Mouse (Mus musculus): ENCODE results near the gene Capns1. TPM values are rescaled to one million over a fixed set of nuclear protein-coding genes. Genes with fewer than 3 reads are reported as not detected.
"Not testable (repeated sequence)": the region's sequence is repeated elsewhere in the genome, so short reads cannot be mapped to it uniquely, and the experiment has no call there.

The Capns1 gene
- total and polyA plus RNA-seq, 3 experiments = 274 to 826 (median 315) TPM

- intact Hi-C loops (cut with DNase I) = no loop called here
- H3K36me3 ChIP-seq (ENCODE audit: control insufficient read depth, insufficient read depth, low read length) = peaks cover 4% of the 10 kb centered on the region
- H3K27me3 ChIP-seq (ENCODE audit: control insufficient read depth, insufficient read depth, low read length) = no peaks in the 10 kb centered on the region
- no peak overlapping the region for H3K4me3 ChIP-seq
- 0 out of 2 replicates have a peak, but pooled peaks have one; percentile 38 for TF ChIP-seq EP300 (IDR thresholded peaks at IDR 0.05; ENCODE audit: insufficient read depth, low read depth, low read length)
- no peak; the same call in 1 of the 2 replicates for TF ChIP-seq POLR2A (IDR thresholded peaks at IDR 0.05; ENCODE audit: insufficient read depth, low read depth, low read length)
- TF ChIP-seq CTCF (IDR thresholded peaks at IDR 0.05) = no peak
- H3K79me2 ChIP-seq (replicated peaks; ENCODE audit: control insufficient read depth, insufficient read depth, low read length) = no peaks in the 10 kb centered on the region
- peaks cover 3% of the 10 kb centered on the region for H3K4me1 ChIP-seq (ENCODE audit: control insufficient read depth, insufficient read depth, low read length)
- no peak for DNase-seq
- H3K27ac ChIP-seq = no peak overlapping the region
- no peak overlapping the region for H3K9ac ChIP-seq (ENCODE audit: low read depth, low read length)
- WGBS = 63% methylated on average over 12 of the region's 12 CpGs
These were observed 10.1 kb downstream of the Capns1 start for GRCm38 (mm10) chr7:30188344-30189115.

DNA sequence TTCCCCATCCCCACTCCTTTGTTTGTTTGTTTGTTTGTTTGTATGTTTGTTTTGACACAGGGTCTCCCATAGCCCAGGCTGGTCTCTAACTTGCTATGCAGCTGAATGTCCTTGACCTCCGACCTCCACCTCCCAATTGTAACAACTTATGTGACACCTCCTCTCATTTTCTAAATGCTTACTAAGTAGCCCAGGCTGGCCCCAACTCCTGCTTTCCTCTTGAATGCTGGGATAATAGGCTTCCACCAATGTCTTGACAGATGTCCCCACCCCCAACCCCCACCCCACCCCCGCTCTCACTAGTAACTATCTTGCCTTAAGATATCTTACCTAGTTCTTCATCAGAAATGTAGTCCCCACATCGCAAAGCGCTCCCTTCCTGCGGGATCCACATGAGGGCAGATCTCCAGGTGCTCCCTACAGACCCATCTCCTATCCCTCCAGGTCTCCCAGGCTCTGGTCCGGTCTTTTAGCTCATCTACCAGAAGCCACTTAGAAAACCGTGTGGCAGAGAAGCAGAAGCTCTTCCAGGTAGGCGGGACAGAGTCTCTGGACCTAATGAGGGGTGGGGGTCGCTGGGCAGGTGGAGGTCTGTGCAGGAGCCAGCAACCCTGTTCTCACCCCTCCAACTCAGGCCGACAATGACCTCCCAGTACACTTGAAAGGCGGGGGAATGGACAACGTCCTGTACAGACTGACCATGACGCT, 13.8 kb downstream of the Capns1 start:
- H3K9ac ChIP-seq (ENCODE audit: low read depth, low read length) = peak overlapping the region; percentile 86
- TF ChIP-seq CTCF (IDR thresholded peaks at IDR 0.05) (no peak), EP300 (IDR thresholded peaks at IDR 0.05; ENCODE audit: insufficient read depth, low read depth, low read length) (no peak), POLR2A (IDR thresholded peaks at IDR 0.05; ENCODE audit: insufficient read depth, low read depth, low read length) (no peak)
- H3K4me1 ChIP-seq (ENCODE audit: control insufficient read depth, insufficient read depth, low read length) = peaks cover 2% of the 10 kb centered on the region; the same call in 1 of the 2 replicates
- no peaks in the 10 kb centered on the region for H3K36me3 ChIP-seq (ENCODE audit: control insufficient read depth, insufficient read depth, low read length)
- no peaks in the 10 kb centered on the region for H3K27me3 ChIP-seq (ENCODE audit: control insufficient read depth, insufficient read depth, low read length)
- no peak for DNase-seq
- peak overlapping the region; percentile 94 for H3K27ac ChIP-seq
- intact Hi-C loops (cut with DNase I) = loop anchor here (1.0 to 5.0 kb wide), 2 partner anchors 9 to 33 kb away; no protein-coding TSS in a partner anchor
- 61% methylated on average over 13 of the region's 13 CpGs for WGBS
- H3K4me3 ChIP-seq = peak overlapping the region; percentile 52
- H3K79me2 ChIP-seq (replicated peaks; ENCODE audit: control insufficient read depth, insufficient read depth, low read length) = no peaks in the 10 kb centered on the region

GRCm38 (mm10) chr7:30183879-30184289, 14.7 kb downstream of the Capns1 start, which contains the start of gene Cox7a1:
Gene Cox7a1, plus strand, starts transcription at chr7:30184144.
- 0% methylated on average over 11 of the region's 11 CpGs for WGBS
- TF ChIP-seq EP300 (IDR thresholded peaks at IDR 0.05; ENCODE audit: insufficient read depth, low read depth, low read length) = peak; percentile 69
- no peak for TF ChIP-seq CTCF (IDR thresholded peaks at IDR 0.05)
- TF ChIP-seq POLR2A (IDR thresholded peaks at IDR 0.05; ENCODE audit: insufficient read depth, low read depth, low read length) = peak; percentile 96
- peaks cover 2% of the 10 kb centered on the region; the same call in 1 of the 2 replicates for H3K4me1 ChIP-seq (ENCODE audit: control insufficient read depth, insufficient read depth, low read length)
- H3K4me3 ChIP-seq = peak within 1 kb of the TSS; percentile 52
- H3K36me3 ChIP-seq (ENCODE audit: control insufficient read depth, insufficient read depth, low read length) = no peaks in the 10 kb centered on the region
- no peaks in the 10 kb centered on the region for H3K79me2 ChIP-seq (replicated peaks; ENCODE audit: control insufficient read depth, insufficient read depth, low read length)
- peak within 1 kb of the TSS; percentile 94 for H3K27ac ChIP-seq
- DNase-seq = peak; percentile 90 to 93
- peak within 1 kb of the TSS; percentile 86 for H3K9ac ChIP-seq (ENCODE audit: low read depth, low read length)
- intact Hi-C loops (cut with DNase I) = loop anchor here (5.0 kb wide), 1 partner anchor 33 kb away; no protein-coding TSS in a partner anchor
- H3K27me3 ChIP-seq (ENCODE audit: control insufficient read depth, insufficient read depth, low read length) = no peaks in the 10 kb centered on the region

DNA sequence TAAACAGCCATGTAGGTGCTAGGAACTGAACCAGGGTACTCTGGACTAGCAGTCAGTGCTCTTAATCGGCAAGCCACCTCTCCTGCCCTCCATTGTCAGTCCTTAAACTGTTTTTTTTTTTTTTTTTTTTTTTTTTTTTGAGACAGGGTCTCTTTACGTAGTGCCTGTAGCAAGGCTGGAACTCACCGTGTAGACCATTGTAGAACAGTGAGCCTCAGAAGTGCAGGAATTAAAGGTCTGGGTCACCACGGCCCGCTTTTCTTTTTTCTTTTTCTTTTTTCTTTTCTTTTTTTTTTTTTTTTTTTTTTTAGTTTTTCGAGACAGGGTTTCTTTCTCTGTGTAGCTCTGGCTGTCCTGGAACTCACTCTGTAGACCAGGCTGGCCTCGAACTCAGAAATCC, 15.4 kb downstream of the Capns1 start:
- DNase-seq; H3K79me2 ChIP-seq (replicated peaks; ENCODE audit: control insufficient read depth, insufficient read depth, low read length); H3K9ac ChIP-seq (ENCODE audit: low read depth, low read length); H3K27me3 ChIP-seq (ENCODE audit: control insufficient read depth, insufficient read depth, low read length); H3K4me3 ChIP-seq; H3K27ac ChIP-seq; H3K4me1 ChIP-seq (ENCODE audit: control insufficient read depth, insufficient read depth, low read length); H3K36me3 ChIP-seq (ENCODE audit: control insufficient read depth, insufficient read depth, low read length): not testable (repeated sequence)
- intact Hi-C loops (cut with DNase I) = loop anchor here (5.0 kb wide), 1 partner anchor 34 kb away; no protein-coding TSS in a partner anchor
- 63% methylated on average over 6 of the region's 7 CpGs for WGBS

DNA sequence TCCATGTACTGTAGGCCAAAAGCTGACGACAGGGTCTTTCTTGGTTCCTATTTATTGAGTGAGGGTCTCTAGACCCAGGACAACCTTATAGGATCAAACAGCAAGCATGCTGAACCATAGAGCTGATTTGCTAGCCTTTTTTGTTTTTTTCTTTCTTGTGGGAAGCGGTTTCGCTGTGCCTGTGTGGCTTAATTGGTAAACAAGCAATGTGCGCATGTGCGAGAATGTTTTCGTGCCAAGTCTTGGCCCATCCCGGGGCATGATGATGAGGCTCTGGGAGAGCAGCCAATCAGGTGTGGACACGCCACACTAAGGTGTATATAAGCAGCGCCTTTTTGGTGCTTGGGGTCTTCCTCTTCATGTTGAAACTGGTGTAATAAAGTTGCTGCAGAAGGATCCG, 16.7 kb downstream of the Capns1 start:
- intact Hi-C loops (cut with DNase I) = loop anchor here (1.0 to 5.0 kb wide), 3 partner anchors 16 to 35 kb away; partner anchors contain the start of gene Capns1
- not testable (repeated sequence) for H3K27ac ChIP-seq; H3K79me2 ChIP-seq (replicated peaks; ENCODE audit: control insufficient read depth, insufficient read depth, low read length); H3K36me3 ChIP-seq (ENCODE audit: control insufficient read depth, insufficient read depth, low read length); H3K4me1 ChIP-seq (ENCODE audit: control insufficient read depth, insufficient read depth, low read length); H3K27me3 ChIP-seq (ENCODE audit: control insufficient read depth, insufficient read depth, low read length); H3K9ac ChIP-seq (ENCODE audit: low read depth, low read length); DNase-seq; H3K4me3 ChIP-seq
- WGBS = 92% methylated on average over 10 of the region's 10 CpGs

DNA sequence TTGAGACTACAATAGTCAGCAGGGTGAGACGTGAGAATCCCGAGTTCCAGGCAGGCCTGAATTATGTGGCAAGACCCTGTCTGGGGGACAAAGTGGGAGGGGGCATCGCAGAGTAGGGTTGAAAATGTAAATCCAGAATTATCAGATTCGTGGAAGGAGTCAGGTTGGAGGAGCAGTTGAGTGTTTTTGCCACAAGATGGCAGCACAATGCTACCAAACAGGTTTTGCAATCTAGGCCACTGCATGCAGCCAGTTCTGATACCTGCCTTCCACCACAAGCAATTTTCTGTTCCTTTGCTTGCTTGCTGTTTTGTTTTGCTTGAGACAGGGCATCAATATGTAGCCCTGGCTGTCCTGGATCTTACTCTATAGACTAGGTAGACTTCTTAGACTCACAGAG, 17.3 kb downstream of the Capns1 start:
- no peak overlapping the region for H3K27ac ChIP-seq
- 3% methylated on average over 4 of the region's 4 CpGs for WGBS
- intact Hi-C loops (cut with DNase I) = loop anchor here (1.0 to 5.0 kb wide), 3 partner anchors 17 to 36 kb away; partner anchors contain the start of gene Capns1

More for the DNA sequence above, 17.3 kb downstream of the Capns1 start:
- no peak overlapping the region for H3K9ac ChIP-seq (ENCODE audit: low read depth, low read length)
- DNase-seq = peak; percentile 70 to 77
- no peaks in the 10 kb centered on the region for H3K79me2 ChIP-seq (replicated peaks; ENCODE audit: control insufficient read depth, insufficient read depth, low read length)
- H3K4me1 ChIP-seq (ENCODE audit: control insufficient read depth, insufficient read depth, low read length) = peaks cover 2% of the 10 kb centered on the region; the same call in 1 of the 2 replicates
- no peak overlapping the region for H3K4me3 ChIP-seq
- H3K36me3 ChIP-seq (ENCODE audit: control insufficient read depth, insufficient read depth, low read length) = no peaks in the 10 kb centered on the region
- TF ChIP-seq CTCF (IDR thresholded peaks at IDR 0.05) (peak; percentile 91), EP300 (IDR thresholded peaks at IDR 0.05; ENCODE audit: insufficient read depth, low read depth, low read length) (peak; percentile 93), POLR2A (IDR thresholded peaks at IDR 0.05; ENCODE audit: insufficient read depth, low read depth, low read length) (no peak)
- no peaks in the 10 kb centered on the region for H3K27me3 ChIP-seq (ENCODE audit: control insufficient read depth, insufficient read depth, low read length)
